Mouse (Mus musculus): Measurements from ENCODE around the gene Dek. TPM values are rescaled to one million over a fixed set of nuclear protein-coding genes. Genes with fewer than 3 reads are reported as not detected.

Gene Dek
- polyA plus RNA-seq, 2 experiments, result 167 to 330 TPM

DNA sequence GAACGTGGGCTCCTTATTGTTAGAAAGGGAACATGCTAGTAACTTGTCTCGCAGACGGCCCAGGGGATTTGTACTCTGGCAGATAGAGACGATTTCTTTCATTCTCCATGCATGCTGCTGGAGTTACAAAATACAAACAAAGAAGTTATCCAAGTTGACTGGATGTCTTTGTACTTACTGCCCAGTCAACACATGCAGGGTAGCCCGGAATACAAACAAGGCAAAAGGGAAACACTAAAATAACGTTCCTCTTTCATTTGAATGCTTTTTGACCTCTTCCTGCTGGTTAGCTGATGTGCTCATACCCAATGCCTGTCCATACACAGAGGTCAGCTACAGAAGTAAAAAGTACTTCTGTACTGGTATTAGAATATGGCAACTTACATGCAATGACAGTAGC lies 68.1 kb downstream of the Dek start:
- DNase-seq (ENCODE audit: low read depth in 3 of 3, low spot score in 3 of 3), result no peak
- Histone ChIP-seq H3K27ac (no peak overlapping the region), H3K27me3 (ENCODE audit: control insufficient read depth, insufficient read depth, low read length) (no peaks in the 10 kb centered on the region), H3K4me2 (ENCODE audit: low read depth) (no peak overlapping the region), H3K9me3 (ENCODE audit: control insufficient read depth, low read length) (no peaks in the 10 kb centered on the region), H3K4me1 (replicated peaks; ENCODE audit: control insufficient read depth in 2 of 2, insufficient read depth in 2 of 2, low read length in 1 of 2) (peaks cover 0 to 8% of the 10 kb centered on the region in 2 experiments; a peak in 2 of 4 replicates), H3K4me3 (ENCODE audit: insufficient read depth in 1 of 2, low read depth in 2 of 2, low read length in 2 of 2) (no peak overlapping the region), H3K36me3 (replicated peaks; ENCODE audit: control insufficient read depth, insufficient read depth, low read depth) (no peaks in the 10 kb centered on the region), H3K9ac (replicated peaks) (no peak overlapping the region)
- WGBS (ENCODE audit: insufficient replicate concordance), result 62% methylated on average over 6 of the region's 6 CpGs
- no peak for ATAC-seq (ENCODE audit: insufficient read depth)
- TF ChIP-seq EP300 (IDR thresholded peaks at IDR 0.05; ENCODE audit: low read depth) (no peak), CTCF (IDR thresholded peaks at IDR 0.05; ENCODE audit: low read depth) (no peak)

Other genes with a start within 250 kb of the Dek start
- 3.0 and 3.1 TPM in 2 replicates for gene Kif13a, start 176.3 kb downstream of the Dek start, polyA plus RNA-seq (2012; rRNA removed)
- 2.1 and 3.2 TPM in 2 replicates for gene Kif13a, start 176.3 kb downstream of the Dek start, polyA plus RNA-seq (2014; fragmentation: Nextera tagmentation; extraction: Ambion mirVana)
- gene Nhlrc1, start 91.4 kb downstream of the Dek start, polyA plus RNA-seq (2012; rRNA removed), result 0.34 and 0.46 TPM in 2 replicates
- 0.50 and 0.71 TPM in 2 replicates for gene Nhlrc1, start 91.4 kb downstream of the Dek start, polyA plus RNA-seq (2014; fragmentation: Nextera tagmentation; extraction: Ambion mirVana)
- gene Kdm1b, start 62.7 kb downstream of the Dek start, polyA plus RNA-seq (2012; rRNA removed), result 2.1 and 2.5 TPM in 2 replicates
- 2.8 and 3.5 TPM in 2 replicates for gene Kdm1b, start 62.7 kb downstream of the Dek start, polyA plus RNA-seq (2014; fragmentation: Nextera tagmentation; extraction: Ambion mirVana)
- gene Tpmt, start 61.5 kb downstream of the Dek start, polyA plus RNA-seq (2012; rRNA removed), result 4.2 and 6.1 TPM in 2 replicates
- gene Tpmt, start 61.5 kb downstream of the Dek start, polyA plus RNA-seq (2014; fragmentation: Nextera tagmentation; extraction: Ambion mirVana), result 12.0 and 13.8 TPM in 2 replicates
- gene Rnf144b, start 16.5 kb upstream of the Dek start, polyA plus RNA-seq (2012; rRNA removed), result 1.4 and 1.6 TPM in 2 replicates
- 1.9 and 2.2 TPM in 2 replicates for gene Rnf144b, start 16.5 kb upstream of the Dek start, polyA plus RNA-seq (2014; fragmentation: Nextera tagmentation; extraction: Ambion mirVana)